Mouse (Mus musculus): ENCODE measurements around the gene Ppp1r9a.
A peak's percentile ranks its signal among the peaks of the same experiment; 100 is the strongest.

Ppp1r9a gene

GRCm38 (mm10) chr6:5054446-5055095 is 151.9 kb downstream of the Ppp1r9a start:
- no peak for DNase-seq

GRCm38 (mm10) chr6:5074736-5075135 is 172.0 kb downstream of the Ppp1r9a start:
- no peak for DNase-seq

GRCm38 (mm10) chr6:5075680-5076079 is 173.0 kb downstream of the Ppp1r9a start:
- no peak for DNase-seq

- no peak for DNase-seq
Observed at GRCm38 (mm10) chr6:5078009-5078408, 175.3 kb downstream of the Ppp1r9a start.

- no peak for DNase-seq
Observed at GRCm38 (mm10) chr6:5079108-5079507, 176.4 kb downstream of the Ppp1r9a start.

GRCm38 (mm10) chr6:5080094-5080493 is 177.4 kb downstream of the Ppp1r9a start:
- DNase-seq = no peak

- DNase-seq = no peak
Observed at GRCm38 (mm10) chr6:5080496-5080895, 177.8 kb downstream of the Ppp1r9a start.

- no peak for DNase-seq
Observed at GRCm38 (mm10) chr6:5081099-5081498, 178.4 kb downstream of the Ppp1r9a start.

- DNase-seq = no peak
Observed at GRCm38 (mm10) chr6:5082144-5082543, 179.4 kb downstream of the Ppp1r9a start.

GRCm38 (mm10) chr6:5082740-5083139 is 180.0 kb downstream of the Ppp1r9a start:
- DNase-seq = no peak

- no peak for DNase-seq
Observed at GRCm38 (mm10) chr6:5083957-5084356, 181.2 kb downstream of the Ppp1r9a start.

- no peak for DNase-seq
Observed at GRCm38 (mm10) chr6:5091873-5092272, 189.2 kb downstream of the Ppp1r9a start.

- no peak for DNase-seq
Observed at GRCm38 (mm10) chr6:5092795-5093194, 190.1 kb downstream of the Ppp1r9a start.

GRCm38 (mm10) chr6:5093516-5093915 is 190.8 kb downstream of the Ppp1r9a start:
- DNase-seq = no peak

GRCm38 (mm10) chr6:5095365-5095973 is 192.8 kb downstream of the Ppp1r9a start:
- DNase-seq = no peak

GRCm38 (mm10) chr6:5097309-5097708 is 194.6 kb downstream of the Ppp1r9a start:
- DNase-seq = no peak

GRCm38 (mm10) chr6:5099282-5099681 is 196.6 kb downstream of the Ppp1r9a start:
- no peak for DNase-seq

GRCm38 (mm10) chr6:5099842-5100241 is 197.1 kb downstream of the Ppp1r9a start:
- no peak for DNase-seq

GRCm38 (mm10) chr6:5100347-5100746 is 197.6 kb downstream of the Ppp1r9a start:
- DNase-seq = no peak

GRCm38 (mm10) chr6:5102741-5103140 is 200.0 kb downstream of the Ppp1r9a start:
- peak in 1 of 2 experiments; percentile 10 for DNase-seq

- DNase-seq = no peak
Observed at GRCm38 (mm10) chr6:5103769-5104168, 201.1 kb downstream of the Ppp1r9a start.

- DNase-seq = no peak
Observed at GRCm38 (mm10) chr6:5104238-5104637, 201.5 kb downstream of the Ppp1r9a start.

GRCm38 (mm10) chr6:5108494-5108893 is 205.8 kb downstream of the Ppp1r9a start:
- no peak for DNase-seq

GRCm38 (mm10) chr6:5109925-5110714 is 207.4 kb downstream of the Ppp1r9a start:
- peak; percentile 90 to 93 for DNase-seq

All from cerebellum, postnatal 36 days (tissue).